Mouse (Mus musculus) neural tube, embryonic 13.5 days (tissue): ENCODE measurements around the gene Car2. TPM values are rescaled to one million over a fixed set of nuclear protein-coding genes. Genes with fewer than 3 reads are reported as not detected.

Source experiments
- ATAC-seq: fragments of 200-750 bp; cut with Nextera tagmentation; 2 replicates; pipeline ENCODE4 v1.8.0; 2017; ENCODE audit warnings: low read depth, mild to moderate bottlenecking, moderate TSS enrichment, moderate library complexity
- H3K27ac ChIP-seq: fragments of 300-500 bp; sonication (generic); replicated peaks from 2 replicates; pipeline ENCODE4 v1.5.1; 2015; ENCODE audit warnings: moderate library complexity, mild to moderate bottlenecking, inconsistent platforms
- H3K27me3 ChIP-seq: fragments of 300-500 bp; sonication (generic); 2 replicates; pipeline ENCODE4 v1.6.1; 2015; ENCODE audit warnings: mild to moderate bottlenecking, inconsistent platforms
- H3K36me3 ChIP-seq: fragments of 300-500 bp; sonication (generic); 2 replicates; pipeline ENCODE4 v1.6.1; 2015; ENCODE audit warnings: mild to moderate bottlenecking, inconsistent platforms
- H3K4me1 ChIP-seq: fragments of 300-500 bp; sonication (generic); replicated peaks from 2 replicates; pipeline ENCODE4 v1.6.1; 2015; ENCODE audit warnings: inconsistent platforms
- H3K4me2 ChIP-seq: fragments of 300-500 bp; sonication (generic); 2 replicates; pipeline ENCODE4 v1.6.1; 2015; ENCODE audit warnings: inconsistent platforms, mild to moderate bottlenecking, moderate library complexity
- H3K4me3 ChIP-seq: fragments of 300-500 bp; sonication (generic); 2 replicates; pipeline ENCODE4 v1.5.1; 2015; ENCODE audit warnings: mild to moderate bottlenecking, inconsistent platforms
- H3K9ac ChIP-seq: fragments of 300-500 bp; sonication (generic); 2 replicates; pipeline ENCODE4 v1.6.1; 2015; ENCODE audit warnings: moderate library complexity, mild to moderate bottlenecking, inconsistent platforms
- H3K9me3 ChIP-seq: fragments of 300-500 bp; sonication (generic); 2 replicates; pipeline ENCODE4 v1.6.1; 2016; ENCODE audit warnings: inconsistent platforms
- WGBS: fragments of 180-500 bp; shearing (Covaris S2); methylation state at CpG from one replicate; pipeline ENCODE4 v1.1.7; 2015; 5-methylcytosine and 5-hydroxymethylcytosine counted together
- polyA plus RNA-seq: library from polyadenylated mRNA; unstranded; fragments of >200 nt; fragmentation: Nextera tagmentation; extraction: Ambion mirVana; gene quantifications from 2 replicates; pipeline ENCODE4 v1.2.1, GENCODE M21; 2015

Gene Car2
- polyA plus RNA-seq, result 24.4 and 28.4 TPM in 2 replicates

DNA sequence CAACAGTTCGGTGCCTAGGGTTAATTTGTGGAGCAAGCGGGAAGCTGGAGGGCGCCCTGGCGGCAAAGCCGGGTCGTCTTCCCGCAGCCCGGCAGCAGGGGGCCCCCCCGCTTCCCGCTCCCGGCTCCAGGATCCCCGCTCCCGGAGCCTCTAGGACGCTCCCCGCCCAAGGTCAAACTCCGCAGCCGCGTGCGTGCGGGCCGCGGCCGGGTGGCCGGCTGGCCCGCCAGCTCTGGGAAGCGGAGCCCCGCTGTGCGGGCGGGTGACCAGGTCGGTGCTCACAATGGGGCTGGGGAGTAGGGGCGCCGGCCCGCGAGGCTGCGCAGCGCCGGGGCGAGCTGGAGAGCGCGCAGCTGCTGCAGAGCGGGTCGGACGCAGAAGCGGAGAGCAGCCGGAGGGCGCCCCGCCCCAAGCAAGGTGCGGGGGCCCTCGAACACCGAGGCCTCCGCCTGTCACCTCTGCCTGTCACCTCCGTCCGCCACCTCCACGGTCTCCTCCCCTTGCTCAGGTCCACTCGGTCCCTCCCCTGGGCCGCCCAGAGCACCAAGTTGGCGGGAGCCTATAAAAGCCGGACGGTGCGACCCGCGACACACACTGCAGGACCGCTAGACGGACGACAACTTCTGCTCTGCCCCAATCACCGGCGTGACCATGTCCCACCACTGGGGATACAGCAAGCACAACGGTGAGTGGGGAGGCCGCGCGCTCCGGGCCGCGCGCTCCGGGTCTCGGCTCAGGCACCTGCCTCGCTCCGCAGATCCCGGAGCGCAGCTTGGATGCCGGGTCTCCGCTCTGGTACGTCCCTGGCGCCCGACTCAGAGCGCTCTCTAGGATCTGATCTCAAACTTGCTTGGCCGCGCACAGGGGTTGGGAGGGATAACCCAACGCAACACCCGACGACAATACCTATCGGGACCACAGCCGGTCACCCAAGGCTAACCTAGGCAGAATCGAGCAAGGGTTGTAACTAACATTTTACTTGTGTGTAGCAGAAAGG, at the start of gene Car2:
Car2 (plus strand) TSS at position 172 of the 997 bp plus-strand sequence.
- no peaks in the 10 kb centered on the region for H3K9me3 ChIP-seq
- no peaks in the 10 kb centered on the region for H3K36me3 ChIP-seq
- H3K4me2 ChIP-seq, result peak within 1 kb of the TSS; percentile 82
- peak; percentile 93 for ATAC-seq
- under 1% methylated on average over 85 of the region's 95 CpGs for WGBS
- H3K9ac ChIP-seq, result peak within 1 kb of the TSS; percentile 87
- H3K27me3 ChIP-seq, result peaks cover 28% of the 10 kb centered on the region
- H3K4me1 ChIP-seq, result 0 out of 2 replicates have a peak, but pooled peaks cover 5% of the 10 kb centered on the region
- peak within 1 kb of the TSS; percentile 71 for H3K4me3 ChIP-seq
- H3K27ac ChIP-seq, result peak within 1 kb of the TSS; percentile 59

DNA sequence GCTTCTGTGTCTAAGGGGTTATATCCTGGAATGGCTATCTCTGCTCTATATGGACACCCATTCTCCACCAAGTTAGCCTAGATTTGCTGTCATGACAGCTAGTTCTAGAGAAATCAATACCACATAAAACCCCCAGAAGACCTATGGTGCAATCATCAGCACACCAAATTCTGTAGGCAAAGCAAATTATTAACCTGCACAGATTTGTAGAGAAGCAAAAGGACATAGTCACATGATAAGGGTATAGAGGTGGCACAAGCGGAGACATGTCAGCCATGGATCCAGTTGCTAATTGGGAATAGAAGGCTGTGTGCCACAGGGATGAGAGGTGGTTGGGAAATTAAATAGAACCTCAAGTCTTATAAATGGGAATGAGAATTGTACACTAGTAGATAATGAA, 47.1 kb upstream of the Car2 start:
- H3K9me3 ChIP-seq, result no peaks in the 10 kb centered on the region
- no peak for ATAC-seq
- H3K4me2 ChIP-seq, result no peak overlapping the region

DNA sequence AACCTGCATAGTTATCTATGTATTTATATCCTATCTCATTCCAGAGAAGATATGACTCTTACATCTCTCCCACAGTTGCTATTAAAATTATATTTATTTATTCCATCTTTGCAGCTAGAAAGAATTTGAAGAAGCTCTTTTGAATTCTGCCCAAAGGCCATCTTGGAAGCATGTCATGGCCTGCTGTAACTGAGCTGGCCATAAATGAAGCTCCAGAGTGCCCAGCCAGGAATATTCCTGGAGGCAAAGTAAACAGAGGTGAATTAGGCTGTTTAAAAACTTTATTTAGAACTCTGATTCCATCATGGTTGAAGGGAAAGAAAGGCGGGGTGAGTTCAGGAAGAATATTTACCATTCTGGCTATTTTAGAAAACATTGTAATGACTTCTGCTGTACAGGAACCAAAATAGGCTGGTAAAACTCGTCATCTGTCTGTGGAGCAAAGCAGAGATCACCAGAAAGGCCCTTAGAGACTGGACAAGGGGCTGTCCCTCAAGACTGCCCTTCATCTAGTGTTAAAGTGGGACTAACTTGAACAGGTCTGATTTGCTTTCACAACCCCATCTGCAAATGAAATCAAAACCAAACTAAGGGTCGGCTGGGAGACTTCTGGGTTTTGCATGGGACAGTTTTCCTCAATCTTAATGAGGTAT, 46.5 kb upstream of the Car2 start:
- Histone ChIP-seq H3K4me1 (no peaks in the 10 kb centered on the region), H3K4me2 (no peak overlapping the region), H3K27ac (no peak overlapping the region), H3K27me3 (no peaks in the 10 kb centered on the region), H3K9me3 (no peaks in the 10 kb centered on the region), H3K4me3 (no peak overlapping the region), H3K36me3 (no peaks in the 10 kb centered on the region), H3K9ac (no peak overlapping the region)
- ATAC-seq, result no peak
- WGBS, result 81% methylated on average over 3 of the region's 3 CpGs

More for the DNA sequence above, 47.1 kb upstream of the Car2 start:
- no peaks in the 10 kb centered on the region for H3K27me3 ChIP-seq
- 100% methylated on average over 1 of the region's 1 CpGs for WGBS
- H3K4me3 ChIP-seq, result no peak overlapping the region
- no peaks in the 10 kb centered on the region for H3K4me1 ChIP-seq
- no peak overlapping the region for H3K27ac ChIP-seq
- no peaks in the 10 kb centered on the region for H3K36me3 ChIP-seq
- H3K9ac ChIP-seq, result no peak overlapping the region

DNA sequence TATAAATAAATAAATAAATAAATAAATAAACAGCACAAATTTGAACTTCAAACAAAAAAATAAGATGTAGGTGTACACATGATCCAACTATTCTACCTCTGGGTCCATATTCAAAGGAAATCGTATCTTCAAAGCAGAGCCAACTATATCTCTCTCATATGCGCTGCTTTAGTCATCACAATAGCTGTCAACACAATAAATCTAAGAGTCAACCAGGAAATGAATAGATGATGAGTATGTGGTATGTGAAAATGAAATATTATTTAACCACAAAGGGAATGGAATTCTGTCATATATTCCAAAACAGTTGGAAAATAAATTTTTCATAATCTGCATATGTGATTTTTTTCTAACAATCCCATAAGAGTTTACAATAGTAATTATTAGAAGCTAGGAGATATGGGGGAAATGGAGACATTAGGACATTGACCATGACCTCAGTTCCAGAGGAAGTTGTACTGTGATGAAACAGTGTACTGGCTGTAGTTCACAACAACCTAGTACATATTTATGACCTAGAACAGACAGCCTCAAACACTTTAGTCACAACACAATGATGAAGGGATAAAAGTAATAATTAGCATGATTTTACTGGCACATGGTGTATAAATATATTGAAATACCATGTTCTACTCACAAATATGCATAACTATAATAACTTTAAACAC, 37.4 kb upstream of the Car2 start:
- Histone ChIP-seq H3K27ac (no peak overlapping the region), H3K4me1 (no peaks in the 10 kb centered on the region), H3K4me3 (no peak overlapping the region), H3K36me3 (no peaks in the 10 kb centered on the region), H3K4me2 (no peak overlapping the region), H3K27me3 (no peaks in the 10 kb centered on the region), H3K9me3 (no peaks in the 10 kb centered on the region), H3K9ac (no peak overlapping the region)
- 88% methylated on average over 2 of the region's 2 CpGs for WGBS
- ATAC-seq, result no peak

DNA sequence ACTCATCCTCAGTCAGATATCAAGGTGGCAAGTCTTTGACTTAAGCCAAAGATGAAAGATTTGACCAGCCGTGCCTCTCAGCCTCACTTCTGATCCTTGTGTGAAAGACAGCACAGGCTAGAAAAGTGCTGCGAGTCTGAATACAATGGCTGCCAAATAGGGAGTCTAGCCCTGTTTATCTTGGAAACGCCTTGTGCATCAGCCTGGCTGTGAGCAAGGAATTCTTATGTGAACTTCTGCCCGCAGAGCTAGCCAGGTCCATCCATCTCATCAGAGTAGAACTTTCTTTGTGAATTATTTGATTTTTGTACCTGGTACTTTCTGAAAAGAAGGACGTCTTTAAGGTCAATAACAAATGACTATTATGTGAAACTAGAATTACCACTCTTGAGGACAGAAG, 32.1 kb upstream of the Car2 start:
- Histone ChIP-seq H3K9ac (no peak overlapping the region), H3K4me2 (no peak overlapping the region), H3K9me3 (no peaks in the 10 kb centered on the region), H3K4me3 (no peak overlapping the region), H3K36me3 (no peaks in the 10 kb centered on the region), H3K4me1 (no peaks in the 10 kb centered on the region), H3K27ac (no peak overlapping the region), H3K27me3 (no peaks in the 10 kb centered on the region)
- WGBS, result 73% methylated on average over 5 of the region's 5 CpGs
- no peak for ATAC-seq

DNA sequence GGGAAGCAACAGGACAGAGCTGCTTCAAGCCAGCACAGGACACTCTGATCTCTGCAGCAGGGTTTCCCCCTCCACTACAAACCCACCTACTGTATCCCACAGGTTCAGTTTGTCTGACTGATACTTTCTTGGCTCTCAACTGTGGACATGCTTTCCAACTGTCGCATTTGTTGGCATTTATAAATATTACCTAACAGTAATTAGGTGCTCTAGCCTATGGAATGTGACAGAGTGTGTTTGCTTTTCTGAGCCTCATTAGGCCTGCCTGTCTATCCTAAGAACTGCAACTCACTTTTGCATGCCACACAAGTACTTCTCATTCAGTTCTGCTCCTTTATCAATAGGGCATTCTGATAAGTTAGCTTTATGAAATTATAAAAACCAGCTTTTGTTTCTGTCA, 31.6 kb upstream of the Car2 start:
- no peaks in the 10 kb centered on the region for H3K4me1 ChIP-seq
- no peaks in the 10 kb centered on the region for H3K36me3 ChIP-seq
- ATAC-seq, result no peak
- H3K4me3 ChIP-seq, result no peak overlapping the region
- H3K9ac ChIP-seq, result no peak overlapping the region
- no peak overlapping the region for H3K27ac ChIP-seq
- no peaks in the 10 kb centered on the region for H3K27me3 ChIP-seq
- H3K4me2 ChIP-seq, result no peak overlapping the region
- WGBS, result 87% methylated on average over 1 of the region's 1 CpGs
- no peaks in the 10 kb centered on the region for H3K9me3 ChIP-seq

DNA sequence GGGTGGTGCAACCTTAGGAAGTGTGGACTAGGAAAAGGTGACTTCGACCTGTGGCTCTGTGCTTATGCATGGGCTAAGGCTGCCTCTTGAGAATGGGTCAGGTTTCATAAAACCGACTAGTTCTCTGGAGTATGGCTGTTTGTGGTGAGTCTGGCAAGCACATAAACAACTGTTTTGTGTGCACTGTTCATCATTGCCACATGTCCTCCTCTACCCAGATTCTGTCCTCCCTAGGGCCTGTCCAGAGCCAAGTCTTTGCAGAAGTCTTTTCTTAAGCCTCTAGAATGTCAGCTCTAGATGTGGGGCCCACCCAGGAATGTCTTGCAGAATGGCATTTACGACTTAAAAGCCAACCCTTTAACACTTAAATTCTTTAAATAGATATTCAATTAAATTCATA, 28.2 kb upstream of the Car2 start:
- peaks cover 11% of the 10 kb centered on the region for H3K4me1 ChIP-seq
- H3K4me3 ChIP-seq, result no peak overlapping the region
- H3K4me2 ChIP-seq, result no peak overlapping the region
- H3K27ac ChIP-seq, result no peak overlapping the region
- 85% methylated on average over 3 of the region's 3 CpGs for WGBS
- H3K27me3 ChIP-seq, result no peaks in the 10 kb centered on the region
- ATAC-seq, result no peak
- H3K9ac ChIP-seq, result no peak overlapping the region
- no peaks in the 10 kb centered on the region for H3K9me3 ChIP-seq
- no peaks in the 10 kb centered on the region for H3K36me3 ChIP-seq

DNA sequence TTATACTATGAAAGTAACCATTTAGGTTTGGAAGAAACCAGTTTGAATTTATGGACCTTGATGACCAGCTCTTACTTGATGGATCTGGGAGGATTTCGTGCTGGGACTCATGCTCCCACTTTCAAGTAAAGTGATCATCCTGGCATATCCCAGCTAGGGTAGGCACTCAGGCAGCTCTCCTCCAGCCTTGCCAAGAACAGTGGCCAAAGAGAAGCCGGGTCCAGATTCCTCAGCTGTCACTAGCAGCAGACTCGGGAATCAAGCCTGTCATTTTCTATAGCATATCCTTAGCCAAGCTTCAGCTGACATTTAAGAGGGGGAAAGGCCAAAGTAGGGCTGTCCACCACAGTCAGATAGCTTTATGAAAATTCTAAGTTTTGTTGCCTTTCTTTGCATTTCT, 25.8 kb upstream of the Car2 start:
- H3K4me2 ChIP-seq, result no peak overlapping the region
- no peaks in the 10 kb centered on the region for H3K9me3 ChIP-seq
- H3K9ac ChIP-seq, result no peak overlapping the region
- no peak for ATAC-seq
- 86% methylated on average over 3 of the region's 3 CpGs for WGBS
- peaks cover 17% of the 10 kb centered on the region for H3K4me1 ChIP-seq
- no peaks in the 10 kb centered on the region for H3K36me3 ChIP-seq
- H3K27me3 ChIP-seq, result no peaks in the 10 kb centered on the region
- H3K4me3 ChIP-seq, result no peak overlapping the region
- no peak overlapping the region for H3K27ac ChIP-seq

DNA sequence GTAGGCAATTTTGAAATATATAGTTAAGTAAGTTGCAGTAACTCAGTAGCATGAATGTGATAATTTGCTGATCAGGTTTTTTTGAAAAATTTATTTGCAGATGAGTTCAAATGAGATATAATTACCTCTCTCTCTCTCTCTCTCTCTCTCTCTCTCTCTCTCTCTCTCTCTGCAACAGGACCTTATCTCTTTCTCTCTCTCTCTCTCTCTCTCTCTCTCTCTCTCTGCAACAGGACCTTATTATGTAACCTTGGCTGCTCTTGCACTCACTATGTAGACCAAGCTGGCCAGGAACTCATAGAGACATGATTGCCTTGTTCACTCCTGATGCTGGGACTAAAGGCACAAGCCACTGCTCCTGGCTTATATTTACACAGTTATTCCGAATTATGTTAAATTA, 24.9 kb upstream of the Car2 start:
- no peak overlapping the region for H3K27ac ChIP-seq
- H3K9ac ChIP-seq, result no peak overlapping the region
- H3K4me1 ChIP-seq, result peaks cover 17% of the 10 kb centered on the region
- no peaks in the 10 kb centered on the region for H3K27me3 ChIP-seq
- H3K4me3 ChIP-seq, result no peak overlapping the region
- H3K4me2 ChIP-seq, result no peak overlapping the region
- 87% methylated on average over 1 of the region's 1 CpGs for WGBS
- no peaks in the 10 kb centered on the region for H3K9me3 ChIP-seq
- H3K36me3 ChIP-seq, result no peaks in the 10 kb centered on the region
- no peak for ATAC-seq

DNA sequence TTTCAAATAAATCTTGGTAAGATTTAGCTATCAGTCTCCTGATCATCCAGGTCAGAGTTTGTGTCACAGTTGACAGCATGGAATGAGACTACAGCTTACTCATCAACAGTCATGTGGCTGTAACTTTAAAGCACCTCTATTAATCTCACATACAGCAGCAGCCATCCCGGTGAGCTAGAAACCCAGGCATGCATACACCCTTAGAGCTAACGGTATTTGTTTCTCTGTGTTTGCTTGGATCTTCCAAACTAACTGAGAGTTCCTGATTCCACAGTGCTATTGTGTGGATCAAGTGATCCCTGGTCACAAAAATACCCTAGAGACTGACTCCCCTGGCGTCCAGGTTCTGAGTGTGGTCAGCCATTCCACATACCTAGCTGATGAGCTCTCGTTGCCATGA, 24.3 kb upstream of the Car2 start:
- ATAC-seq, result no peak
- Histone ChIP-seq H3K27me3 (no peaks in the 10 kb centered on the region), H3K4me2 (peak overlapping the region; percentile 86), H3K4me1 (peaks cover 17% of the 10 kb centered on the region), H3K9ac (no peak overlapping the region), H3K4me3 (no peak overlapping the region), H3K9me3 (no peaks in the 10 kb centered on the region), H3K36me3 (no peaks in the 10 kb centered on the region), H3K27ac (no peak overlapping the region)
- 13% methylated on average over 4 of the region's 4 CpGs for WGBS

DNA sequence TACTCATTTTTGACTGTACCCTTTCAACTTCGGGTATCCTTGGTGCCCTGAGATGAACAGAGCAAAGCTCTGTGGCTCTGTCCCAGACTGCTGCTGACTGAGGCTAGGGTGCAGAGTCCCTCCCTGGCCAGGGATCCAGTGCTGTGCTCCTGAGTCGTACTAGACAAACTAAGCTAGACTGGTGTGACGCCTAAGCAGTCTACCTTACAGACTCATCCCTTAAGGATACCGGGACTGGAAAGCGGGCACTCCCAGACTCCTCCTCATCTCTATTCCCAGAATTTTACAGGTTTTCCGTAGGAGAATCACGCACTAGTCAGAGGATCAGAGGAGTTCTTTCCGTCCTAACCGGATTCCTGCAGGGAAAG, 23.4 kb upstream of the Car2 start:
- no peaks in the 10 kb centered on the region for H3K27me3 ChIP-seq
- peak; percentile 93 for ATAC-seq
- peak overlapping the region; percentile 42 for H3K4me3 ChIP-seq
- under 1% methylated on average over 9 of the region's 9 CpGs for WGBS
- no peaks in the 10 kb centered on the region for H3K36me3 ChIP-seq
- H3K9me3 ChIP-seq, result no peaks in the 10 kb centered on the region
- peak overlapping the region; percentile 66 for H3K9ac ChIP-seq
- H3K27ac ChIP-seq, result 0 out of 2 replicates have a peak overlapping the region, but pooled peaks have one; percentile 3
- peaks cover 17% of the 10 kb centered on the region for H3K4me1 ChIP-seq
- H3K4me2 ChIP-seq, result peak overlapping the region; percentile 86
